Mouse (Mus musculus): Measurements from ENCODE around the gene 2310061I04Rik. TPM values are rescaled to one million over a fixed set of nuclear protein-coding genes. Genes with fewer than 3 reads are reported as not detected.
A peak's percentile ranks its signal among the peaks of the same experiment; 100 is the strongest.

Gene 2310061I04Rik
- total and polyA plus RNA-seq, 3 experiments = 11.4 to 106 TPM; not detected in 1

DNA sequence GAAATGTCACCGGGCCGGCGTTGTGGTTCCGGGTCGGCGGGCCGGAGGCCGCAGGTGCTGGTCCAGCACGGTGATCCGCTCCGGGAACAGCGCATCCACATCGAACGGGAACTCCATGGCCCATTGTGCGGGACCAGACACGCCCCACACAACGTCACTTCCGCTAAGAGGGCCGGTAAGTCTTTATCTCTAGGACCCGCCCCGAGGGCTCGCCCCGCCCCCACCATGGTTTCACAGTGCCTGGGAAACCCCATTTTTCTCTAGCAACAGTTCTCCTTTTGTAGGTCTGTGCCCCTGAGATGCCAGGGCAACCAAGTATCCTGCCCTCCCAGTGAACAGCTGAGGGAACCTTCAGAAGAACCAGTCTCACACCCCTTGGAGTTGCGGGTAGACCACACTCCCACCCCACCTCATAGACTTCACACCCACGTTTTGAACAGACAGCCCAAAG, 12.7 kb upstream of the 2310061I04Rik start, which contains the start of gene Atat1 (continued):
- 0 out of 2 replicates have a peak, but pooled peaks have one; percentile 16 for TF ChIP-seq NRF1 (IDR thresholded peaks at IDR 0.05; ENCODE audit: insufficient read depth, low read depth, low read length, poor library complexity, severe bottlenecking)
- peak; percentile 40; the same call in 1 of the 2 replicates for TF ChIP-seq ZKSCAN1 (IDR thresholded peaks at IDR 0.05; ENCODE audit: low read depth, low read length)
- no peak for TF ChIP-seq MAX (IDR thresholded peaks at IDR 0.05; ENCODE audit: low read length)
- TF ChIP-seq ZNF384 (IDR thresholded peaks at IDR 0.05; ENCODE audit: low read depth, low read length) = no peak
- no peak for TF ChIP-seq USF1 (IDR thresholded peaks at IDR 0.05; ENCODE audit: low read depth, low read length)
- TF ChIP-seq HCFC1 (IDR thresholded peaks at IDR 0.05; ENCODE audit: low read depth, low read length) = peak; percentile 78
- TF ChIP-seq POLR2AphosphoS2 (IDR thresholded peaks at IDR 0.05; ENCODE audit: low read length) = peak; percentile 100
- TF ChIP-seq ELF1 (IDR thresholded peaks at IDR 0.05; ENCODE audit: low read depth, low read length) = peak; percentile 61; the same call in 1 of the 2 replicates
- peak; percentile 76; the same call in 1 of the 2 replicates for TF ChIP-seq MAZ (IDR thresholded peaks at IDR 0.05; ENCODE audit: low read depth, low read length)
- TF ChIP-seq CTCF (IDR thresholded peaks at IDR 0.05 in 2 of 3, conservative IDR thresholded peaks at IDR 0.05 in 1 of 3; ENCODE audit: control insufficient read depth in 1 of 3, insufficient read depth in 1 of 3, low read depth in 2 of 3, low read length in 3 of 3, poor library complexity in 1 of 3, severe bottlenecking in 1 of 3) = no peak
- TF ChIP-seq USF2 (IDR thresholded peaks at IDR 0.05; ENCODE audit: borderline replicate concordance in 1 of 2, insufficient read depth in 1 of 2, low read depth in 1 of 2, low read length in 2 of 2) = no peak

DNA sequence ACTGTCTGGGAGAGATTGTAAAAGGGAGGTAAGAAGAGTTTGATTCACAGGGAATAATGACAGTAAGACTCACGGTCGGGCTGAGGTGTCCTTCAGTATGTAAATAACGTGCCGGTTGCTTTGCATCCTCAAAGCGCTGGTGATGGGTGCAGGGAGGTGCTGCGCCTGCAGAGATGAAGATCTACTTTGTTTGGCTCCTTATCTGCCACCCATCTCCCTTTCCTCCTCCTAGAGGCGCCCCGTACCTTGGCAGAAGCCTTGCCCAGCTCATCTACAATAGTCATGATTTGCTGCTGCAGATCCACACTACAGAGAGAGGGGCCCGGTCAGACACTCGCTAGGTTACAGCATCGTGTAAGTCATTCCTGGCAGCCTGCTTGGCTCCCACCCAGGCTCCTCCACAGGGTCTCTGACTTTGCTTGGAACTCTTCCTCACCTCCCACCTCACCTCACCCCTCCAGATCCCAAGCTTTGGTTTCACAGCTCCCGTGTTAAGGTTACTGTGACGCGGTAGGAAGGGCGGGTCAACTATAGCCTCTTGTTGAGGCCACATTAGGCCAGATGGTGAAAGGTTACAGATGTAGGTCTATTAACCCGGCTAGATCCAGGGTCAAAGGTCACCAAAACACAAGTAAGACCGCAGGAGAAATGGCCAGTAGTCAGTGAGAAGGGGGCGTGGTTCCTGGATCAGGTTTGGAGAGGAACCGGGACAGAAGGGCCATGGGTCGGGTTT, 12.1 kb upstream of the 2310061I04Rik start:
- peak overlapping the region; percentile 71 to 95 for H3K4me3 ChIP-seq (ENCODE audit: control insufficient read depth in 1 of 2, insufficient read depth in 1 of 2, low read depth in 2 of 2, low read length in 2 of 2)
- H3K27ac ChIP-seq (ENCODE audit: control insufficient read depth, low read depth, low read length) = peak overlapping the region; percentile 33
- H3K4me1 ChIP-seq (ENCODE audit: control insufficient read depth in 1 of 2, insufficient read depth in 2 of 2, low read length in 2 of 2) = peaks cover 0 to 14% of the 10 kb centered on the region in 2 experiments; a peak in 2 of 4 replicates
- no peak for DNase-seq (ENCODE audit: low read depth, low spot score)
- H3K36me3 ChIP-seq (ENCODE audit: control insufficient read depth in 1 of 2, insufficient read depth in 2 of 2, low read length in 2 of 2) = peaks cover 1 to 12% of the 10 kb centered on the region in 2 experiments
- H3K9ac ChIP-seq (ENCODE audit: control insufficient read depth, low read depth, low read length, poor library complexity, severe bottlenecking) = peak overlapping the region; percentile 75
- TF ChIP-seq MEF2A (IDR thresholded peaks at IDR 0.05; ENCODE audit: extremely low read depth, insufficient replicate concordance, low read depth, low read length, poor library complexity, severe bottlenecking) = no peak
- TF ChIP-seq KAT2A (conservative IDR thresholded peaks at IDR 0.05; ENCODE audit: low read depth, low read length) = no peak
- no peak for TF ChIP-seq CTCF (IDR thresholded peaks at IDR 0.05 in 2 of 3, conservative IDR thresholded peaks at IDR 0.05 in 1 of 3; ENCODE audit: control insufficient read depth in 1 of 3, insufficient read depth in 1 of 3, low read depth in 2 of 3, low read length in 3 of 3, poor library complexity in 1 of 3, severe bottlenecking in 1 of 3)
- no peak for TF ChIP-seq TBP (IDR thresholded peaks at IDR 0.05; ENCODE audit: low read depth, low read length)
- TF ChIP-seq BHLHE40 (IDR thresholded peaks at IDR 0.05; ENCODE audit: borderline replicate concordance, low read depth, low read length) = no peak
- no peak for TF ChIP-seq HCFC1 (IDR thresholded peaks at IDR 0.05; ENCODE audit: low read depth, low read length)
- no peak for TF ChIP-seq JUND (IDR thresholded peaks at IDR 0.05; ENCODE audit: low read depth, low read length)
- TF ChIP-seq POLR2A (IDR thresholded peaks at IDR 0.05; ENCODE audit: control insufficient read depth in 1 of 2, insufficient read depth in 1 of 2, low read depth in 1 of 2, low read length in 2 of 2, poor library complexity in 1 of 2) = no peak
- peaks cover 17% of the 10 kb centered on the region for H3K79me2 ChIP-seq (ENCODE audit: control insufficient read depth, insufficient read depth, low read length, poor library complexity)
- no peaks in the 10 kb centered on the region for H3K27me3 ChIP-seq (ENCODE audit: control insufficient read depth in 1 of 2, insufficient read depth in 2 of 2, low read length in 2 of 2)
- H3K9me3 ChIP-seq (replicated peaks; ENCODE audit: insufficient read depth, low read length) = no peaks in the 10 kb centered on the region

Data from MEL (cell line).